Mouse (Mus musculus): ENCODE measurements around the gene Agt.

The Agt gene

GRCm38 (mm10) chr8:124551011-124551661 lies 18.4 kb downstream of the Agt start:
- DNase-seq (ENCODE audit: low spot score): no peak

GRCm38 (mm10) chr8:124548187-124548586 lies 21.3 kb downstream of the Agt start:
- no peak for DNase-seq (ENCODE audit: low spot score)

- no peak for DNase-seq (ENCODE audit: low spot score)
Measured at GRCm38 (mm10) chr8:124547269-124547668, 22.2 kb downstream of the Agt start.

GRCm38 (mm10) chr8:124546815-124547214 lies 22.7 kb downstream of the Agt start:
- no peak for DNase-seq (ENCODE audit: low spot score)

- no peak for DNase-seq (ENCODE audit: low spot score)
Measured at GRCm38 (mm10) chr8:124546371-124546770, 23.1 kb downstream of the Agt start.

- DNase-seq (ENCODE audit: low spot score): no peak
Measured at GRCm38 (mm10) chr8:124543272-124543671, 26.2 kb downstream of the Agt start.

GRCm38 (mm10) chr8:124542001-124542400 lies 27.5 kb downstream of the Agt start:
- DNase-seq (ENCODE audit: low spot score): no peak

GRCm38 (mm10) chr8:124540906-124541305 lies 28.6 kb downstream of the Agt start:
- no peak for DNase-seq (ENCODE audit: low spot score)

GRCm38 (mm10) chr8:124535451-124535850 lies 34.1 kb downstream of the Agt start:
- no peak for DNase-seq (ENCODE audit: low spot score)

- no peak for DNase-seq (ENCODE audit: low spot score)
Measured at GRCm38 (mm10) chr8:124532626-124533025, 36.9 kb downstream of the Agt start.

- DNase-seq (ENCODE audit: low spot score): no peak
Measured at GRCm38 (mm10) chr8:124530996-124531395, 38.5 kb downstream of the Agt start.

GRCm38 (mm10) chr8:124530556-124530955 lies 39.0 kb downstream of the Agt start:
- no peak for DNase-seq (ENCODE audit: low spot score)

GRCm38 (mm10) chr8:124530076-124530475 lies 39.4 kb downstream of the Agt start:
- no peak for DNase-seq (ENCODE audit: low spot score)

- no peak for DNase-seq (ENCODE audit: low spot score)
Measured at GRCm38 (mm10) chr8:124526261-124526660, 43.2 kb downstream of the Agt start.

- DNase-seq (ENCODE audit: low spot score): no peak
Measured at GRCm38 (mm10) chr8:124521946-124522345, 47.6 kb downstream of the Agt start.

- DNase-seq (ENCODE audit: low spot score): peak; percentile 46
Measured at GRCm38 (mm10) chr8:124520249-124521080, 49.0 kb downstream of the Agt start, which contains the start of gene Cog2. TSS of gene Cog2 (plus strand) at chr8:124520767.

- no peak for DNase-seq (ENCODE audit: low spot score)
Measured at GRCm38 (mm10) chr8:124517142-124517541, 52.4 kb downstream of the Agt start.

GRCm38 (mm10) chr8:124516525-124516924 lies 53.0 kb downstream of the Agt start:
- no peak for DNase-seq (ENCODE audit: low spot score)

- DNase-seq (ENCODE audit: low spot score): no peak
Measured at GRCm38 (mm10) chr8:124516039-124516438, 53.5 kb downstream of the Agt start.

- DNase-seq (ENCODE audit: low spot score): no peak
Measured at GRCm38 (mm10) chr8:124509156-124509555, 60.4 kb downstream of the Agt start.

GRCm38 (mm10) chr8:124508321-124508695 lies 61.2 kb downstream of the Agt start:
- no peak for DNase-seq (ENCODE audit: low spot score)

GRCm38 (mm10) chr8:124507572-124508320 lies 61.8 kb downstream of the Agt start:
- DNase-seq (ENCODE audit: low spot score): no peak
